Mouse (Mus musculus): ENCODE measurements around the gene Ptprd.

Ptprd gene

DNA sequence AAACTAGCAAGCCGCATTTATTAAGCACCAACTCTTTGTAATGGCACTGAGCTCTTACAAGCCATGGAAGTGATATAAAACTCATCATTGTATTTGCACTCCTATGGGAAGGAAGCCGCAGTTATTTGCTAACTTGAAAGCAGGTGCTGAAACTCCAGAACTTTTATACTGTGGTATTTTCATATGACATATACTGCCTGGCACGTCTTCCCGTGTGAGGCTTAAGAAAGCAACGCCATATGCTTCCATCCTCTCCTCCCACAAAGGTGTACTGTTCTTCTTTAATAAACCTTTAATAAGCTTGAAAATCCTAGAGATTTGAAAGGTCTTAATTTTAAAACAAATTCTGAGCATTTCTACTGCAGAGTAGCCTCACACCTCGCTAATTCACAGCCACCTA is 1595.1 kb downstream of the Ptprd start:
- DNase-seq (ENCODE audit: low read depth), result no peak

DNA sequence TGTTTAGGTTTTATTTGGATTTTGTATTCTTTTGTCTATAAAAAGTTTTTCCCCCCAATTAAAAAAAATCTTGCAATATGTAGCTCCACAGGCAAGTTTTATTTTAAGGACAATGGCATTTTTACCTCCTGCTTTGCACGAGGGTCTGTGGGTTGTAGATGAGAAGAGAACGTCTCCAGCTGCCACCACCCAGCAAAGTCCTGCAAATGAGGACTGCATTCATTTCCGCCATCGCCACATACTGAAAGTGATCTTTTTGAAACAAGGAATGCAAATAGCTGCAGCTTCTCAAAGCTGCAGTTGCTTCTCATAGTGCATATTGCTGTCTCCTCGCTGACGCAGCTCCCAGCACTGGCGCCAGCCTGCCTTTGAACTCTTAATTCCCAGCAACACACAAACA is 1603.5 kb downstream of the Ptprd start:
- DNase-seq (ENCODE audit: low read depth), result no peak

GRCm38 (mm10) chr4:76606808-76607207 is 1605.0 kb downstream of the Ptprd start:
- DNase-seq (ENCODE audit: low read depth), result no peak

GRCm38 (mm10) chr4:76590722-76591121 is 1621.0 kb downstream of the Ptprd start:
- no peak for DNase-seq (ENCODE audit: low read depth)

- no peak for DNase-seq (ENCODE audit: low read depth)
Observed at GRCm38 (mm10) chr4:76583025-76583424, 1628.7 kb downstream of the Ptprd start.

DNA sequence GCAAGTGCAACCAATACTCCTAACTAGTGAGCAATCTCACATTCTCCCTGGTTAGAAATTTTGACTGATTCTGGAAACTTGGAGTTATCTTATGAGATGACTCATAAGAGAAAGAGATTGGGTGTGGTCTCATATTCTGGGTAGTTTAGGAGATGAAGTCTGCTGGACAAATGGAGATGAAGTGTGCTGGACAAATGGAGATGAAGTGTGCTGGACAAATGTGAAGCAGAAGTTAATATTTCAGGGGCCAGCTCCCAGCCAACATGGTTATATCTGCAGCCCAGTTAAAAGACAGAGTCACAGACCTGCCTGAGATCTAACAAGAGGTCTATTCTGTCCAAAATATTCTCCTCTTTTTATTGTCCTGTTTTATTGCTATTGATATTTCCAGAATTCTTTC is 1645.8 kb downstream of the Ptprd start:
- DNase-seq (ENCODE audit: low read depth), result no peak

DNA sequence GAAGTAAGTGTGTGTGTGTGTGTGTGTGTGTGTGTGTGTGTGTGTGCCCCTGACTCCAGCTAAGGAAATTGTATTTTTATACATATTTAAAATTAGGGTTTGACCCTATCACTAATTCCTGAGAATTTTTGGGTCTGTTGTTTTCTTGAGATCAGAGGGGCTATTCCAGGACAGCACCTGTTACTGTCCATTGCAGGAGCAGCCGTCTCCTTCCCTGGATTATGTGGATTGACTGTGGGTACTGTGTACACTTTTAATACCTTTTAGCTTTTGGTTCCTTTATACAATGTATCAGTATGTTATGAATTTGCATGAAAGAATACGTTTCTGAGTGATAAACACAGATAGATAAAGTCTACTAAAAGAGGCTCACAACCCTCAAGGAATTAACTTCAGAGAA is 1670.0 kb downstream of the Ptprd start:
- DNase-seq (ENCODE audit: low read depth), result no peak

DNA sequence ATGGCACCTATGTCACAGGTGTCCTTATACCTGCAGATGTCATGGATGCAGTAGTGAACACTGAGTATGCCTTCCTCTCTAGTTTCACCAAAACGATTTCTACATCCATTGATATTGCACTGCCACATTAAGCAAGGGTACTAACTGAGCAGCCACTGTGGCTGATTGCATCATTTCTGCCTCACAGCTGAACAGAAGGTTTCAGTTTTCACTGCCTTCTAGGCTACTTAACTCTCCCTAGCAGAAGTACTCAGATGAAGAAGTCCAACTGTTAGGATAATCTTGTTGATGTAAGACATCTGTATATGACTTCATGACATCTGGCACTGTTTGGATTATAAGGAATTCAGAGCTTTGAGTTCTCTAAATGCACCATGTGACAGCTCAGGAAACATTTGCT is 1678.8 kb downstream of the Ptprd start:
- DNase-seq (ENCODE audit: low read depth), result no peak

- DNase-seq (ENCODE audit: low read depth), result no peak
Observed at GRCm38 (mm10) chr4:76525281-76525680, 1686.5 kb downstream of the Ptprd start.

DNA sequence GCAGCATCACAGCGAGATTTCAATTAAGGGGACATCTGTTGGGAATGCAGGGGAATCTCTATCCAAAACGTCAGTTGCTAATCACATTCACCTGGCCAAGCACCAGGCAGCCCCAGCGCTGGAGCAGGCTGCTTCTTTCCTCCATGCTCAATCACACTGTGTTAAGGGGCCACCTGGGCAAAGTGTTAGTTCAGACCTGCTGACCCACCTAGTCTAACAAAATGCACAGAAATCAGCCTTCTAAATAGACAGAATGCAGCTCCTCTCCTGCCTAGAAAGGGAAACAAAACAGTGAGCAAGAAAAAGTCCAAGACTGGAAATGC is 1708.5 kb downstream of the Ptprd start:
- DNase-seq (ENCODE audit: low read depth), result no peak

- no peak for DNase-seq (ENCODE audit: low read depth)
Observed at GRCm38 (mm10) chr4:76502575-76503278, 1709.0 kb downstream of the Ptprd start.

- DNase-seq (ENCODE audit: low read depth), result no peak
Observed at GRCm38 (mm10) chr4:76485848-76486247, 1725.9 kb downstream of the Ptprd start.

GRCm38 (mm10) chr4:76468366-76469100 is 1743.2 kb downstream of the Ptprd start:
- DNase-seq (ENCODE audit: low read depth), result no peak

- no peak for DNase-seq (ENCODE audit: low read depth)
Observed at GRCm38 (mm10) chr4:76464682-76465081, 1747.1 kb downstream of the Ptprd start.

GRCm38 (mm10) chr4:76461336-76461735 is 1750.4 kb downstream of the Ptprd start:
- no peak for DNase-seq (ENCODE audit: low read depth)

GRCm38 (mm10) chr4:76460556-76460955 is 1751.2 kb downstream of the Ptprd start:
- DNase-seq (ENCODE audit: low read depth), result no peak

DNA sequence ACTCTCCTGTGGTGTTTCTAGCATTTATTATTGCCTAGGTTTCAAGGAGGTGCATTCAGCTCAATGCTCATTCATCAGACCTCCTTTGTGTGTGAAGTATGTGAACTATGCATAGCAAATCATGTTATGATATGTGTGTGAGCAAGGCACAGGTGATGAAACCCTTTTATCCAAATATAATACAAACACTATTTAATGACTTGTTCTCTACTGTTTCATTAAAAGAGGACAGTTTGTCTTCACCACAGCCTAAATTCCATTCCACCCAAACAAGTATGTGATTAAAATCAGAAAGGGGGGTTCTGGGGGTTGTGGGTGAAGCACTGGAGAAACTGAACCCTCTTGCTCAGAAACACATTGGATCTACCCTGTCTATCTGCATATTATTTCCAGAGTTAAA is 1752.1 kb downstream of the Ptprd start:
- DNase-seq (ENCODE audit: low read depth), result no peak

GRCm38 (mm10) chr4:76452286-76452685 is 1759.5 kb downstream of the Ptprd start:
- no peak for DNase-seq (ENCODE audit: low read depth)

DNA sequence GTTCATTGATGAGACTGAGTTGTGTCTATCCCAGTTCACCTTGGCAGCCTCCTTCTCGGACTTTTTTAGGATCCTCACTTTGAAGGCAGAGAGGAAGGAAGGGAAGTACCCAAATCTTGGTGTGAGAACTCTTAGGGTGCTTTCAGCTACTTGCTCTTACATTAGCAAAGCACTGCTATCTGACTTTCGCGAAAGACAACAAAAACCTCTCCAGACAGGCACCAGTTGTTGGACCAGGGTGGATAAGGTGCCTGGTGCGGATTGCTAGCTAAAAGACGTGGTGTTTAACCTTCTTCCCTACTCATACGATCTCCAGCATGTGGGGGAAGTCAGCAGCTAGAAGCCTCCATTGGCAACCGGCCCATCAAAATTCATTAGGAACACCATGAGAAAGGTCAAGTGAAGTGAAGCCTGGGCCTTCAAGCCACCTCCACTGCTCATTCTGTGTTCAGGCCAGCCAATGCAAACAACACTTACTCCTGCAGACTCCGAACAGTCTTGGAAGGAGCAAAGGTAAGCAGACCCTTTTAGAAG is 1760.7 kb downstream of the Ptprd start:
- DNase-seq (ENCODE audit: low read depth), result no peak

GRCm38 (mm10) chr4:76450351-76451018 is 1761.3 kb downstream of the Ptprd start:
- no peak for DNase-seq (ENCODE audit: low read depth)

GRCm38 (mm10) chr4:76449466-76450350 is 1762.1 kb downstream of the Ptprd start:
- no peak for DNase-seq (ENCODE audit: low read depth)

All from c-Kit-positive CD71-positive TER-119-negative erythroid progenitor cells, embryonic 14.5 days (primary cell).